Mouse (Mus musculus): Measurements from ENCODE around the gene Gm11549. TPM values are rescaled to one million over a fixed set of nuclear protein-coding genes. Genes with fewer than 3 reads are reported as not detected.

The Gm11549 gene
- polyA plus RNA-seq, 2 experiments = 0.01 TPM; not detected in 1

DNA sequence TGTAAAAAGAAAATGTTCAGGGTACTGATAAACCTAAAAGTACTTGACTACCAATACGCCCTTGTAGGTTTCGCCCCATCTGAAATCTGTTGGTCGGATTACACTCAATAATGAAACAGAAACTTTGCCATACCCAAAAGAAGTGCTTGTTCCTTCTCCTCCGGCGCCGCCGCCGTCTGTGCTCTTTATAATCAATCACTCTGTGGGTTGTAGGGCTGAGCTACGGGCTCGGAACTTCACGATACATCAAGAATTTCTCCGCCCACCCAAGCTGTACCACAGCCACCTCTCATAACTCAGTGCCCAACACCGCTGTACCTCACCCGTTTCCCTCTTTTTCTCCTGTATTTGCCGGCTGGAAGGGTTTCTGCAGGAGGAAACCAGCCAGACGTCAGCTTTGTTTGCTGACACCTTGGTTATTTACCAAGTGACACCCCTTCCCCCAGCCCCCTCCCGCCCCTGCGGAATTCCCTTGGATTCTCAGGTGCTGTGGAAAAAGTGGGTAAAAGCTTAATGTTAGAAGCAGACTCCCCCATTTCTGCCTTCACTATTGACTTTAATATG lies 10.4 kb upstream of the Gm11549 start:
- Histone ChIP-seq H3K9me3 (ENCODE audit: control insufficient read depth, low read length) (no peaks in the 10 kb centered on the region), H3K4me1 (replicated peaks; ENCODE audit: control insufficient read depth in 2 of 2, insufficient read depth in 2 of 2, low read length in 1 of 2) (peaks cover 0 to 7% of the 10 kb centered on the region in 2 experiments; a peak in 1 of 4 replicates), H3K27me3 (ENCODE audit: control insufficient read depth, insufficient read depth, low read length) (no peaks in the 10 kb centered on the region), H3K27ac (no peak overlapping the region), H3K4me2 (ENCODE audit: low read depth) (peak overlapping the region; percentile 45), H3K4me3 (ENCODE audit: insufficient read depth in 1 of 2, low read depth in 2 of 2, low read length in 2 of 2) (peak overlapping the region; percentile 17 to 51), H3K9ac (replicated peaks) (no peak overlapping the region), H3K36me3 (replicated peaks; ENCODE audit: control insufficient read depth, insufficient read depth, low read depth) (no peaks in the 10 kb centered on the region)
- ATAC-seq (ENCODE audit: insufficient read depth) (no peak), DNase-seq (ENCODE audit: low read depth in 3 of 3, low spot score in 3 of 3) (no peak)
- 6% methylated on average over 18 of the region's 18 CpGs for WGBS (ENCODE audit: insufficient replicate concordance)
- no peak for TF ChIP-seq EP300 (IDR thresholded peaks at IDR 0.05; ENCODE audit: low read depth)

DNA sequence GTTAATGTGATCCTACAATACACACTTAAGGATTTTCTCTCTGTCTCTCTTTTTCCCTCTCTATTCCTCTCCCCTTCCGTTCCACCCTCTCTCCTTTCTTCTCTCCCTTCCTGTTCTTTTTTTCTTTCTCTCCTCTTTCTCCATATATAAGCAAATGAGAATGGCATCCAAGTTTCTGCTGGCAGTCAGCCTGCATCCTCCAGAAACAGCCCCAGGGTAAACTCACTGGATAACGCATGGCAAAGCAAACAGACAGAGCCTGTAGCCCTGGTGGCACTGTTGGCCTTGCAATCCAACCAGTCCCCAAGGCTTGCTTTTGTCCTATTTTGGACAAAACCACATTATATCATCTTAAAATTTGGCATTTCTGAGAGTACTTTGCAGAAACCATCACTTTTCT lies 9.6 kb upstream of the Gm11549 start:
- H3K9ac ChIP-seq (replicated peaks) = no peak overlapping the region
- H3K9me3 ChIP-seq (ENCODE audit: control insufficient read depth, low read length) = no peaks in the 10 kb centered on the region
- no peaks in the 10 kb centered on the region for H3K27me3 ChIP-seq (ENCODE audit: control insufficient read depth, insufficient read depth, low read length)
- peaks cover 0 to 7% of the 10 kb centered on the region in 2 experiments; a peak in 1 of 4 replicates for H3K4me1 ChIP-seq (replicated peaks; ENCODE audit: control insufficient read depth in 2 of 2, insufficient read depth in 2 of 2, low read length in 1 of 2)
- no peak for ATAC-seq (ENCODE audit: insufficient read depth)
- no peak overlapping the region for H3K4me3 ChIP-seq (ENCODE audit: insufficient read depth in 1 of 2, low read depth in 2 of 2, low read length in 2 of 2)
- DNase-seq (ENCODE audit: low read depth in 3 of 3, low spot score in 3 of 3) = no peak
- H3K4me2 ChIP-seq (ENCODE audit: low read depth) = no peak overlapping the region
- TF ChIP-seq CTCF (IDR thresholded peaks at IDR 0.05; ENCODE audit: low read depth) (no peak), EP300 (IDR thresholded peaks at IDR 0.05; ENCODE audit: low read depth) (no peak)
- no peaks in the 10 kb centered on the region for H3K36me3 ChIP-seq (replicated peaks; ENCODE audit: control insufficient read depth, insufficient read depth, low read depth)
- H3K27ac ChIP-seq = no peak overlapping the region
- WGBS (ENCODE audit: insufficient replicate concordance) = 51% methylated on average over 2 of the region's 2 CpGs

DNA sequence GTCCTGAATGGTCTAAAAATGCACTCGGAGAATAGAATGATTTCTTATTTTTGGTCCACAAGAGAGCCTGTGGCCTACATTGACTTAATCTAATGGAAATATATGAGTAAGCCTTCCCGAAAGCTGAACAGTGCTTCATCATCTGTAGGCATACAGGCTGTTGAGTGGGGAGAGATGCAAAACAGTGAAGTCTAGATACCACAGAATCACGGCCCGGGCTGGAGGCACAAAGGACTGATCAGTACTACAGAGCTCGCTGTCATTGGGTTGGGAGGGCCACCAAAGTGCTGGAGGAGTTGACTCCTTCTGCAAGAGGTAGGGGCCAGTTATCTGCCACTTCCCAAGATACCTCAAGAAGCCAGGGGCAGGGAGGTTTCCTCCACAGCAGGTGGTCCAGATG lies 9.2 kb upstream of the Gm11549 start:
- Histone ChIP-seq H3K27me3 (ENCODE audit: control insufficient read depth, insufficient read depth, low read length) (no peaks in the 10 kb centered on the region), H3K4me3 (ENCODE audit: insufficient read depth in 1 of 2, low read depth in 2 of 2, low read length in 2 of 2) (no peak overlapping the region), H3K4me2 (ENCODE audit: low read depth) (no peak overlapping the region), H3K4me1 (replicated peaks; ENCODE audit: control insufficient read depth in 2 of 2, insufficient read depth in 2 of 2, low read length in 1 of 2) (peaks cover 0 to 7% of the 10 kb centered on the region in 2 experiments; a peak in 1 of 4 replicates), H3K9me3 (ENCODE audit: control insufficient read depth, low read length) (no peaks in the 10 kb centered on the region), H3K27ac (no peak overlapping the region), H3K9ac (replicated peaks) (no peak overlapping the region), H3K36me3 (replicated peaks; ENCODE audit: control insufficient read depth, insufficient read depth, low read depth) (no peaks in the 10 kb centered on the region)
- TF ChIP-seq CTCF (IDR thresholded peaks at IDR 0.05; ENCODE audit: low read depth) = no peak
- no peak for TF ChIP-seq EP300 (IDR thresholded peaks at IDR 0.05; ENCODE audit: low read depth)
- WGBS (ENCODE audit: insufficient replicate concordance) = 61% methylated on average over 5 of the region's 5 CpGs
- DNase-seq (ENCODE audit: low read depth in 3 of 3, low spot score in 3 of 3) (no peak), ATAC-seq (ENCODE audit: insufficient read depth) (no peak)

DNA sequence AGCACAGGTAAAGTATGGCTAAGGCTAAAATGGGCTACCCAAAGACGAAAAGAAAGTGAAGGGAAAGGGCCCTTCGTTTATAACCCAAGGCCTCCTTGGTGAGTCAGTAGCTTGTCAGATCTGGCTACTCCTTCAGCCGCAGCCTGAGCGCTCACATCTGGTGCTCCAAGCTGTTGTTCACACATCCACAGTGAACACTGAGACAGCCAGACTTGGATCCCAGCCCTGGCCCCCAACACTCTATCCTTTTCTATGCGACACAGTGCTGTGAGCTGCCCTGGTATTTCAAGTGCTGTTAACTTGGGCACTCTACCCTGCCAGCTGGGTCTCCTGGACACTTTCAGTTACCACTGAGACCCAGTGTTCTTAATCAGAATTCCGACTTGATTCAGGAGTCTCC lies 8.7 kb upstream of the Gm11549 start:
- no peak for DNase-seq (ENCODE audit: low read depth in 3 of 3, low spot score in 3 of 3)
- Histone ChIP-seq H3K36me3 (replicated peaks; ENCODE audit: control insufficient read depth, insufficient read depth, low read depth) (no peaks in the 10 kb centered on the region), H3K9ac (replicated peaks) (no peak overlapping the region), H3K9me3 (ENCODE audit: control insufficient read depth, low read length) (no peaks in the 10 kb centered on the region), H3K4me1 (replicated peaks; ENCODE audit: control insufficient read depth in 2 of 2, insufficient read depth in 2 of 2, low read length in 1 of 2) (peaks cover 0 to 7% of the 10 kb centered on the region in 2 experiments; a peak in 1 of 4 replicates), H3K4me3 (ENCODE audit: insufficient read depth in 1 of 2, low read depth in 2 of 2, low read length in 2 of 2) (no peak overlapping the region), H3K27me3 (ENCODE audit: control insufficient read depth, insufficient read depth, low read length) (no peaks in the 10 kb centered on the region), H3K4me2 (ENCODE audit: low read depth) (no peak overlapping the region), H3K27ac (no peak overlapping the region)
- TF ChIP-seq EP300 (IDR thresholded peaks at IDR 0.05; ENCODE audit: low read depth) (no peak), CTCF (IDR thresholded peaks at IDR 0.05; ENCODE audit: low read depth) (no peak)
- 54% methylated on average over 6 of the region's 6 CpGs for WGBS (ENCODE audit: insufficient replicate concordance)
- ATAC-seq (ENCODE audit: insufficient read depth) = no peak

DNA sequence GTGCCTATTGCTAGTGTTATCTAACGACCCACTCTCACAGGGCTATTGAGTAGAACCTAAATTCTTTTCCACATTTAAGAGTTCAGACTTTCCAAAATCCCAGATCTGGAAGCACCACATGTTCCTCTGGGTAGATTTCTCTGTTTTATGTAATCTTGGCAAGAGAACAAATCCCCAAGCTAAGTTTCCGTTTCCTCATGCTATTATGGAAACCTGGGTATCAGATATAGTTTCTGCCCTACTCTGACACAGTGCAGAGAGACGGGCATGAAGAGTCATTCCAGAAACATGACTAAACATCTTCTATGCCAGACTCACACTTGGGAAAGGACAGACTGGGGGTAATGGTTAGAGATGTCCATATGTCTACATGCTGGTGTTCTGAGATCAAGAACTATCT lies 2.9 kb upstream of the Gm11549 start:
- DNase-seq (ENCODE audit: low read depth in 3 of 3, low spot score in 3 of 3) (no peak), ATAC-seq (ENCODE audit: insufficient read depth) (no peak)
- Histone ChIP-seq H3K9me3 (ENCODE audit: control insufficient read depth, low read length) (no peaks in the 10 kb centered on the region), H3K4me1 (replicated peaks; ENCODE audit: control insufficient read depth in 2 of 2, insufficient read depth in 2 of 2, low read length in 1 of 2) (no peaks in the 10 kb centered on the region), H3K36me3 (replicated peaks; ENCODE audit: control insufficient read depth, insufficient read depth, low read depth) (no peaks in the 10 kb centered on the region), H3K27ac (no peak overlapping the region), H3K4me2 (ENCODE audit: low read depth) (no peak overlapping the region), H3K4me3 (ENCODE audit: insufficient read depth in 1 of 2, low read depth in 2 of 2, low read length in 2 of 2) (no peak overlapping the region), H3K27me3 (ENCODE audit: control insufficient read depth, insufficient read depth, low read length) (peaks cover 16% of the 10 kb centered on the region), H3K9ac (replicated peaks) (no peak overlapping the region)
- WGBS (ENCODE audit: insufficient replicate concordance) = 52% methylated on average over 3 of the region's 3 CpGs
- no peak for TF ChIP-seq CTCF (IDR thresholded peaks at IDR 0.05; ENCODE audit: low read depth)
- no peak for TF ChIP-seq EP300 (IDR thresholded peaks at IDR 0.05; ENCODE audit: low read depth)
